Mouse (Mus musculus) lung, postnatal 10 days (tissue): ENCODE measurements at regions not wholly inside any gene's neighbourhood (a gene's known extent, or its start where the extent isn't known, plus 50 kb on each side); places are given as distances from the start of the nearest gene placed in this dataset.
A peak's percentile ranks its signal among the peaks of the same experiment; 100 is the strongest.

Experiments
- DNase-seq: peaks from one replicate; pipeline ENCODE4 v3.0.0; 2021

GRCm38 (mm10) chr4:54704696-54705095, 240.2 kb upstream of the Zfp462 start:
- no peak for DNase-seq

DNA sequence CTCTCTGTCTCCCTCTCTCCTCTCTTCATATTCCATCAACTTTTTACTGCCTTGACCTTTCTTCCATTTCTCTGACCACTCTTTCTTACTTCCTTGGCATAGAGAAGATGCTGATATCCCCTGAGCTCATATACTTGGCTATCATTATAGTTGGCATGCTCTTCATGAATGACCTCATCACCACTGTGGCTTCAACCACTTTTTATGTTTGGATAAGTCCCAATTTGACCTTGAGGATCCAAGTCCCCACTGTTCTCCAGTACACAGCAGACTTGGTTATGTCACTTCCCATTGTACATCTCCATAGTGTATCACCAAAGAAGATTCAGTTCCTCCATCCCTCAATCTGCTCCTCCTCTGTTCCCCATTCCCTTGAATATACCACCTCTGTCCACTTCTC, 235.1 kb upstream of the Zfp462 start:
- DNase-seq = no peak

DNA sequence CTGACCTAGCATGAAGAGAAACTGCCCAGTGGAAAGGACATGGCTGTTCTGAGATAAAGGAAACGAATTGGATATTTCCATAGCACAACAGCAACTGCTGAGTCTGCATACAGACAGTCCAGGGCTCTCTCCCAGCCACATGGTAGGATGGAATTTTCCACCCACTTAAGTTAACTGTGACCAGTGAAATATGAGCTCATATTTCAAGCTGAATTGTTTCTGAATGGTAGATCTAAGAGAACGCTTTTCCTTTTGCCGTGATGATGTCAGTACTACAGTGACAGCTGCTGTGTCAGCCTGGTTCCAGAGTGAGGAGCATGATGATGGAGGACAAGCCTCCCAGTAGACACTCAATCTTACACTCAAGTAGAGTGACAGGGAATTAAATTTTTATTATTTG, 231.9 kb upstream of the Zfp462 start:
- no peak for DNase-seq

DNA sequence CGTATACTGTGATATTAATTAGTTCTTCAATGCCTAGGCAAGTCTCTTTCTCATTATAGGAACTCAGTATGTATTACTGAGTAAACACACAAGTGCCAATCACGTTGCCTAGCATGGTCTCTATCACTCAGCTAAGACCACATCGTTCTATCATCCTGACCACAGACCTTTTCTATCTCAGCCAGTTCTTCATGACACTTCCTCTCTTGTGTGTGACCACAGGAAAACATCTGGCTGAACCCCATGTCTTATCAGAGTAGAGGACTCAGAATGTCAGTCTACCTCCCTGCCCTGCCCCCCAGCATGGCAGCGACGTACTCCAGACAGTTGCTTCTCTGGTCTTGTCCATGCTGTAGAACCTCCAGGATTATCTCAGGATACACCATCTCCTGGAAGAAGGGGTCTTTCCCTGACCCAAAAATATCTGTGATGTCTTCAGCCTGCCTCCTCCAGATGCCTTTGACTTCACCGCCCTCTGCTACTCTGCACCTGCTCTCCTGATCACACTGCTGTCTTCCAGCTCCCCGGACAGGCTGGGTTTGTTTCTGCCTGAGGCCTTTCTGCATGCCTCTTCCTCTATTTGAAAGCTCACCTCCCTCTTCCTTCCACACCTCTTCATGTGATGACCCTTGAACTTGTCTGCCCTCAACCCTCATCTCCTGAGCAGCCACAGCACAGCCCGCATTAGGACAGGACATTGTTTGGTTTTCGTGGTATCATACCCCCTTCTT, 230.1 kb upstream of the Zfp462 start:
- no peak for DNase-seq

- no peak for DNase-seq
Measured at GRCm38 (mm10) chr4:54718083-54718482, 226.8 kb upstream of the Zfp462 start.

GRCm38 (mm10) chr4:54739001-54739400, 205.8 kb upstream of the Zfp462 start:
- DNase-seq = no peak

DNA sequence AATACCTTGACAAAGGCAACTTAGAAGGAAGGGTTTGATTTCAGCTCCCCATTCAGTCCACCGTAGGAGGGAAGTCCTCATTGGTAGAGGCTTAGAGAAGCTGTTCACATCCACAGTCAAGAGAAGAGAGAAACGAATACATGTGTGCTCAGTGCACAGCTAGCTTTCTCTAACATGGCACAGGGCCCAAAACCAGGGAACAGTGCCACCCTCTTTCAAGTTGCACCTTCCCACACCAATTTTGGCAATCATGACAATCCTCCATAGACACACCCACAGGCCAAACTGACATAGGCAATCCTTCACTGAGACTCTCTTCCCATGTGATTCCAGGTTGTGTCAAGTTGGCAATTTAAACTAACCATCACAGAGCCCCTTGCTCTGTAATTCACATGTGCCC, 193.4 kb upstream of the Zfp462 start:
- no peak for DNase-seq

DNA sequence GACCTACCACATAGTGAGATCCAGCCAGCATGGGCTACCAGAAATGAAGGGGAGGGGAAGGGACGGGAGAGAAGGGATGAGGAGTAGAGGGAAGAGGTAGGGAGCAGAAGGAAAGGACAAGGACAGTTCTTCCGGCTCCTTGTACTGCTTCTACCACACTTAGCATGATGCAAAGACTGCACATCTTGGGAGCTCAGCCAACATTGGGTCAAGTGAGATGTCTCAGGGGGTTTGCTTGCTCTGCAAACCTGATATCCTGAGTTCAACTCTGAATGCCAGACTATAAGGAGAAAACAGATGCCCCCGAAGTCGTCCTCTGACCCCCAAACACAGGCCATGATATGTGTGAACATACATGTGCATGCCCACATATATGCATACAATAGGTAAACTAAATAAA, 188.4 kb upstream of the Zfp462 start:
- no peak for DNase-seq

- DNase-seq = peak; percentile 67
Measured at GRCm38 (mm10) chr4:54757715-54758500, 186.9 kb upstream of the Zfp462 start.

- no peak for DNase-seq
Measured at GRCm38 (mm10) chr4:54758501-54758829, 186.4 kb upstream of the Zfp462 start.

- DNase-seq = peak; percentile 51
Measured at GRCm38 (mm10) chr4:54761257-54761656, 183.6 kb upstream of the Zfp462 start.

- no peak for DNase-seq
Measured at GRCm38 (mm10) chr4:54765045-54765444, 179.8 kb upstream of the Zfp462 start.

- no peak for DNase-seq
Measured at GRCm38 (mm10) chr4:54767506-54768200, 177.2 kb upstream of the Zfp462 start.

DNA sequence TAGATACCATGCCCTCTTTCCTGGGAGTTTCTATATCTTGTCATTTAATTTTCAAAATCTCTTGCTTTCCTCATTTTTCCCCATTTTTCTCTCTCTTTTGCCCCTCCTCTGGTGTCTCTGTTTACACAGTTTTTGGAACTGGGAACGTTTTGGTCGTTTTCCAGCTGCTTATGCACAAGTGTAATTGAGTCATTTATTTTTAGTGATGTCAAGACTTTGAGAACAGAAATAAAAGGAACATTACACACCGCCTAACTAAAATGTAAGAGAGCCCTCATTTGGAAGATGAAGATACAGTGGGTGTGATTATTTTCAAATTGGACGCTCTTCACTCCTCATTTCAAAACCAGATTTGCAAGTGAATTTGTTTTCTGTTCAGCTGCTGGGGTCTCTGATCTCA, 176.0 kb upstream of the Zfp462 start:
- peak; percentile 23 for DNase-seq

GRCm38 (mm10) chr4:54774066-54774465, 170.8 kb upstream of the Zfp462 start:
- DNase-seq = no peak

GRCm38 (mm10) chr4:54774717-54775116, 170.1 kb upstream of the Zfp462 start:
- DNase-seq = no peak

DNA sequence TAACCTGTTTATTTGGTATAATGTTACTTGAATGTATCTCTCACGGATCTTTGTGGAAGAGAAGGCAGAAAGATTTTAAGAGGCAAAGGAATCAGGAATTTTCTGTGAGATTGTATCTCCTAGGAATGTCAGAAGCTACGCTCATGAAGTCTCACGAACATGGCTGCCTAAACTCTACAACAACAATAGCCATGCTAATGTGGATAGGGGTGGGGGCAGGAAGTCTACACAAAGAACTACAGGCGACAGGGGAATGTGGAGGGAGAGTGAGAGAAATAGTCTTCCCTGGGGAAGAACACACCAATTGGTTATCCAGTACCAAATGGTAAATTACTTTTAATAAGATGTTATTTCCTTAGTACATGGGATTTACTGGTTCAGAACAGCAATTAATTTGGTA, 164.3 kb upstream of the Zfp462 start:
- no peak for DNase-seq

GRCm38 (mm10) chr4:54791217-54791742, 153.6 kb upstream of the Zfp462 start:
- DNase-seq = no peak

DNA sequence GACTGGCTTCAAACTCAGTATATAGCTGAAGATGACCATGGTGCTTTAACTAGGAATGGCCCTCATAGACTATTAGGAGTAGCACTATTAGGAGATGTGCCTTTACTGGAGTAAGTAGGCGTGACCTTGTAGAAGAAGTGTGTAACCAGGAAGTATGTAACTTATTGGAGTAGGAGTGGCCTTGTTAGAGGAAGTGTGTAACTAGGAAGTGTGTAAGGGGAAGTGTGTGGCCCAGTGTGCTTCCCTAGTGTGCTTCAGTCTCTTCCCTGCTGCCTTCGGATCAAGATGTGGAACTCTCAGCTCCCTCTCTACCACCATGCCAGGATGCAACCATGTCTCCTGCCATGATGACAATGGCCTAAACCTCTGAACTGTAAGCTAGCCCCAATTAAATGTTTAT, 151.0 kb upstream of the Zfp462 start:
- no peak for DNase-seq

- no peak for DNase-seq
Measured at GRCm38 (mm10) chr4:54795246-54795645, 149.6 kb upstream of the Zfp462 start.

DNA sequence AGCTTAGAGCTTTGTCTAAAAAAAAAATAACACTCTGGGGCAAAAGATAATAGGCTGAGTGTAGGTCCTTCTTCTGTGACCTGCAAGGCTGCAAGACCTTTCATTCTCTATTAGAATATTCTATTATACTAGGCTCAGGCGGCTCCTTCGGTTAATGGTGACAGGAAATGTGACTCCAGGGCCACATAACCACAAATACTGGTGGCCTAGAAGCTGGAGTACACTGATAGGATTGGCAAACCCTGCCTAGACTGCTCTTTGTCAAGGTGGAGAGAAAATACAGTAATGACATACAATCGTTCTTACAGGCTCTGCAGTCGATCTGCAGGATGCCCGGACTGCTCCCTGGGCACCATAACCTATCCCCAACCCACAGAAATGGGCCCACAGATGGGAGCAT, 146.3 kb upstream of the Zfp462 start:
- DNase-seq = no peak

- DNase-seq = no peak
Measured at GRCm38 (mm10) chr4:54811163-54811562, 133.7 kb upstream of the Zfp462 start.

- peak; percentile 2 for DNase-seq
Measured at GRCm38 (mm10) chr4:54812740-54813634, 131.9 kb upstream of the Zfp462 start.
